Mouse (Mus musculus): Measurements from ENCODE around the gene Eepd1.

DNA sequence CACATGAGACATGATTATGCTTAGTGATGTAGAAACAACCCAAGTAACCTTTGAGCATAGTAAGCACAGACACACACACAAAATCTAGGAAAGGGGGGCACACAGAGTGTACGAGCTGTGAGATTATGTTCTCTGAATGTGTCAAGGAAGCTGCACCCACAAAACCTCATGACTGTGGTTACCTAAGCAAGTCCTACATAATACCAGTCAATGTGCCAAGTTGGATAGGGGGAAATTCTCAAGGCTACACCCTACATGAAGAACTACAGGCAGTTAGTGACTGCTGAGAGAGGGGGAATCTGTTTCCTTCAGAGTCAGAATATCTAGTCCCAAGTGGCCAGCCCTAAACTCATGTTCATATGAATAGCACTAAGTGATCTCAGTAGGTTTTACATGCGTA is 58.1 kb downstream of the Eepd1 start:
- TF ChIP-seq CTCF (IDR thresholded peaks at IDR 0.05; ENCODE audit: insufficient read depth, low read length), result no peak
- no peak for TF ChIP-seq POLR2A (IDR thresholded peaks at IDR 0.05; ENCODE audit: borderline replicate concordance, extremely low read depth, low read depth, low read length)
